Mouse (Mus musculus): ENCODE measurements around the gene Plekha1.

- TF ChIP-seq POLR2A (IDR thresholded peaks at IDR 0.05; ENCODE audit: control insufficient read depth, extremely low read depth, insufficient read depth, low read length, poor library complexity) (no peak), CTCF (IDR thresholded peaks at IDR 0.05; ENCODE audit: borderline replicate concordance, control insufficient read depth, extremely low read depth, insufficient read depth, low read length, poor library complexity) (no peak)
Observed at GRCm38 (mm10) chr7:130910841-130911240, 45.3 kb downstream of the Plekha1 start.

All from thymus, adult 2 months (tissue).